Mouse (Mus musculus) neural tube, embryonic 15.5 days (tissue): ENCODE data around the gene Dusp22. TPM values are rescaled to one million over a fixed set of nuclear protein-coding genes. Genes with fewer than 3 reads are reported as not detected.

Experiments
- ATAC-seq: fragments of 200-750 bp; cut with Nextera tagmentation; 2 replicates; pipeline ENCODE4 v1.8.0; 2017; ENCODE audit warnings: mild to moderate bottlenecking, moderate TSS enrichment, moderate library complexity; ENCODE audit not compliant: low FRiP score
- H3K27ac ChIP-seq: fragments of 300-500 bp; sonication (generic); replicated peaks from 2 replicates; pipeline ENCODE4 v1.5.1; 2015; ENCODE audit warnings: mild to moderate bottlenecking, inconsistent platforms
- H3K27me3 ChIP-seq: fragments of 300-500 bp; sonication (generic); replicated peaks from 2 replicates; pipeline ENCODE4 v1.6.1; 2015; ENCODE audit warnings: inconsistent platforms
- H3K36me3 ChIP-seq: fragments of 300-500 bp; sonication (generic); 2 replicates; pipeline ENCODE4 v1.6.1; 2015; ENCODE audit warnings: inconsistent platforms
- H3K4me1 ChIP-seq: fragments of 300-500 bp; sonication (generic); 2 replicates; pipeline ENCODE4 v1.6.1; 2015; ENCODE audit warnings: inconsistent platforms
- H3K4me2 ChIP-seq: fragments of 300-500 bp; sonication (generic); 2 replicates; pipeline ENCODE4 v1.6.1; 2015; ENCODE audit warnings: inconsistent platforms, mild to moderate bottlenecking, moderate library complexity
- H3K4me3 ChIP-seq: fragments of 300-500 bp; sonication (generic); replicated peaks from 2 replicates; pipeline ENCODE4 v1.5.1; 2015; ENCODE audit warnings: mild to moderate bottlenecking, inconsistent platforms
- H3K9ac ChIP-seq: fragments of 300-500 bp; sonication (generic); replicated peaks from 2 replicates; pipeline ENCODE4 v1.6.1; 2015; ENCODE audit warnings: mild to moderate bottlenecking, inconsistent platforms
- H3K9me3 ChIP-seq: fragments of 300-500 bp; sonication (generic); replicated peaks from 2 replicates; pipeline ENCODE4 v1.6.1; 2016; ENCODE audit warnings: inconsistent platforms
- WGBS: fragments of 180-500 bp; shearing (Covaris S2); methylation state at CpG from one replicate; pipeline ENCODE4 v1.1.7; 2015; ENCODE audit warnings: mixed read lengths; 5-methylcytosine and 5-hydroxymethylcytosine counted together
- polyA plus RNA-seq: library from polyadenylated mRNA; unstranded; fragments of >200 nt; fragmentation: Nextera tagmentation; extraction: Ambion mirVana; gene quantifications from 2 replicates; pipeline ENCODE4 v1.2.1, GENCODE M21; 2015

Gene Dusp22
- polyA plus RNA-seq, 1 experiment from 2014 or later = 35.6 TPM

DNA sequence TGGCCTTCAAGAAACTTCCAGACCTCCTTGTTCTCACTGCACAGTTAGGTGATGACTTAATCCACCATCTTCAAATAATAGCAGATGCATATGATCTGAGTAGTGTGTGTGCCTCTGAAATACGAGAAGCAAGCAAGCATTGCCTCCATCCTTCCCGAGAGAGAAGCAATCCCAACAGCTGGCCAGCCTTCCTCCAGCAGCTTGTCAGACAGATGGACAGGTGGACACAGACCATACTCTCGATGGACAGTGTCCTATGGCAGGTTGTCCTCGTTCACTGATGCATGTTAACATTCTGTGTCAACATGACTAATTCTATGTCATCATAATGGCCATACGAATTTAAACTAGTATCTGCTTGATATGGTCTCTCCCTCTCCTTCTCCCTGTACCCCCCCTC is 63.5 kb downstream of the Dusp22 start:
- Histone ChIP-seq H3K36me3 (no peaks in the 10 kb centered on the region), H3K9ac (no peak overlapping the region), H3K4me2 (no peak overlapping the region), H3K4me3 (no peak overlapping the region), H3K9me3 (no peaks in the 10 kb centered on the region), H3K27me3 (no peaks in the 10 kb centered on the region), H3K4me1 (peaks cover 12% of the 10 kb centered on the region), H3K27ac (no peak overlapping the region)
- WGBS = 70% methylated on average over 5 of the region's 5 CpGs
- ATAC-seq = no peak

DNA sequence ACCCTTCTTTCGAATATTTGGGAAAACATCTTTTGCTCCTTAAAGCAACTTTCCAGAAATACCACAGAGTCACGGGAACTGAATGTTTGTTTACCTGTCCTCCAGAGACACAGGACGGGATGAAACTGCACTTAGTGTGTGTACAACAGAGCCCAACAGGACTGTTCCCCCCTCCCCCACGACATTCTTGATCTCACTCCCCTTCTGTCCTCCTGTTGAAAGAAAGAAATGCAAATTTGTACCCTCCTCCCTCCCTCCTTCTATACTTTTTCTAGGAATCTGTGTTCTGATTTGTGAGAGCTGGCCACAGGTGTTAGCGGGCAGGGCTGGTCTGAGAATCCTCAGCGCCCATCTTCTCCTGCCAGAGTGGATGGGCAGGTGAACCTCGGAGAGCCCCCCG is 64.1 kb downstream of the Dusp22 start:
- Histone ChIP-seq H3K9me3 (no peaks in the 10 kb centered on the region), H3K27me3 (no peaks in the 10 kb centered on the region), H3K4me1 (peaks cover 12% of the 10 kb centered on the region), H3K27ac (no peak overlapping the region), H3K4me2 (no peak overlapping the region), H3K36me3 (no peaks in the 10 kb centered on the region), H3K9ac (no peak overlapping the region), H3K4me3 (no peak overlapping the region)
- ATAC-seq = no peak
- 75% methylated on average over 8 of the region's 8 CpGs for WGBS

DNA sequence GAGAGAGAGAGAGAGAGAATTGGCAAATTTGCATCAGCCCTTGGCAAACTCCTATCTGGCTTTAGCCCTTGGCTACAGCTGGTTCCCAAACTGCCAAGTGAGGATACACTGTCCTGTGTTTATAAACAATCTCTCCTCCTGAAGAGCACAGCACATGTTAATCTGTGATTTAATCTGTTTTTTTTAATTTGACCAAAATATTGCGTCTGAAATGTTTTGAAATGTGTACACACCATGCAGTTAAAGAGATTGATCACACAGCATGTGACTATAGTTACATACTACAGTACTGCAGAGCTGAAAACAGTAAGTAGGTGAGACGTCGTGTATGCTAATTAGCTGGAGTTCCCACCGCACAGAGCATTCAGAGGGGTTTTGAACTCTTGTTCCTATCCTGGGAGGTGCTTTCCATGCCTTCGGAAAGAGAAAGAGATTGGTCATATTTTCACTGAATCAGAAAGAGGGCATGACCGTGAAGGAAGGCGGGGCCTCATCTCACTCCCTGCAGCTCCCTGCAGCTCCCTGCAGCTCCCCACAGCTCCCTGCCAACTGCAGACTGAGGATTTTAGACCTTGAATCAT is 65.0 kb downstream of the Dusp22 start:
- H3K36me3 ChIP-seq = no peaks in the 10 kb centered on the region
- peaks cover 12% of the 10 kb centered on the region for H3K4me1 ChIP-seq
- no peak overlapping the region for H3K9ac ChIP-seq
- no peak overlapping the region for H3K27ac ChIP-seq
- no peaks in the 10 kb centered on the region for H3K27me3 ChIP-seq
- ATAC-seq = peak; percentile 60
- H3K4me3 ChIP-seq = no peak overlapping the region
- 21% methylated on average over 7 of the region's 7 CpGs for WGBS
- peak overlapping the region; percentile 31 for H3K4me2 ChIP-seq
- no peaks in the 10 kb centered on the region for H3K9me3 ChIP-seq

DNA sequence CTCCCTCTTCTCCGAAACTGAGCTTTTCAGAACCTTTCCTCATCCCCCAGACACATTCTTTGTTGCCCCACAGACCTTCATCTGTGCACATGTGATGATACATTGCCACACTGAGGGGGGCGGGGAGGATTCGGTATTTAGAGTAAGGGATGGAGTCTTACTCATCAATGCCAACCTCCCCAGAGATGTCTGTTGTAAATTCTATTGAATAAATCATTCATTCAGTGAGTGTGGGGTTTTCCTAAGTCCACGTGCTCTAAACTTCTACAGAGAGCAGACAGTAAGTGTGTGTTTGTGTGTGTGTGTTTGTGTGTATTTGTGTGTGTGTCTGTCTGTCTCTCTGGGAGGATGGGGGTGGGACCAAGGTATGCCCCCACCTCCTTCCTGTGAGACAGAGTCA is 67.1 kb downstream of the Dusp22 start:
- H3K9me3 ChIP-seq = no peaks in the 10 kb centered on the region
- 85% methylated on average over 4 of the region's 4 CpGs for WGBS

DNA sequence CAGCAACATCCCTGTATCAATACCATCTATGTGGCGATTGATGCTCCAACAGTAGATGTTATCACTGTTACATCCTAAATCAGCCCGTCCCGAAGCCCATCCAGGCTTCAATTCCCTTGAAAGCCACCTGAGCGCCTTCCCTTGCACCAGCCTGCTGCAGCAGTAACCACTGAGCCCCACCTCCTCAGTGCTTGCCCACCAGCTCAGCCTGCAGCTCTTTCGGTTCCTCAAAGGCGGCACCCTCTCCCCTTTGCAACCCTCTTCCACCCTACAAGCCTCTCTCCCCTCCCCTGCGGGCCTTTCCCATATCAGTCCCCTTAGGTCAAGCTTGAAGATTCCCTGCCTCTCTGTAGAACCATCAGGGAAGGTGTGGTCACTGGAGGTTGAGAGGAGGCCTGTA is 68.4 kb downstream of the Dusp22 start:
- Histone ChIP-seq H3K4me3 (no peak overlapping the region), H3K36me3 (no peaks in the 10 kb centered on the region), H3K4me2 (no peak overlapping the region), H3K27ac (no peak overlapping the region), H3K4me1 (peaks cover 7% of the 10 kb centered on the region), H3K9ac (no peak overlapping the region), H3K27me3 (no peaks in the 10 kb centered on the region), H3K9me3 (no peaks in the 10 kb centered on the region)
- no peak for ATAC-seq
- 94% methylated on average over 7 of the region's 7 CpGs for WGBS

More for the DNA sequence above, 67.1 kb downstream of the Dusp22 start:
- Histone ChIP-seq H3K9ac (no peak overlapping the region), H3K27ac (no peak overlapping the region), H3K4me2 (no peak overlapping the region), H3K4me1 (peaks cover 12% of the 10 kb centered on the region), H3K36me3 (no peaks in the 10 kb centered on the region), H3K27me3 (no peaks in the 10 kb centered on the region), H3K4me3 (no peak overlapping the region)
- ATAC-seq = no peak

DNA sequence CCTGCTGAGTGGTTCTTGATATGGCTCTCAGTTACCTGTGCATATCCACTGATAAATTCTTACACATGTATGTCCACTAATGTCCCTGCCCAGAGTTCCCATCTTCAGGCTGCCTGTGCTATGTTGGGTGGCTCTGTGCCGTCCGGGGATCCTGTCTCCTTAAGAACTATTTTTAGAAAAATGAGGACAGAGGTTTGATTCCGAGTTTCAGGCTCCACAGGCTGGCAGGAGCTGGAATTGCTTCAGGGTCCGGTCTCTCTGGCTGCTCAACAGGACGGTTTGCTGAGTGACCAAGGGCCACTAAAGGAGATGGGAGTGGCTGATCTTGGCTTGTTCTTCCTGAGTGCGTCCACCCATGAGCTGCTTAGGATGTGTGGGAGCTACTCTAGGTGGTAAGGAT is 69.4 kb downstream of the Dusp22 start:
- Histone ChIP-seq H3K4me2 (no peak overlapping the region), H3K27ac (no peak overlapping the region), H3K36me3 (no peaks in the 10 kb centered on the region), H3K9me3 (no peaks in the 10 kb centered on the region), H3K27me3 (no peaks in the 10 kb centered on the region), H3K4me3 (no peak overlapping the region), H3K9ac (no peak overlapping the region), H3K4me1 (peaks cover 7% of the 10 kb centered on the region)
- ATAC-seq = no peak
- 77% methylated on average over 6 of the region's 6 CpGs for WGBS

DNA sequence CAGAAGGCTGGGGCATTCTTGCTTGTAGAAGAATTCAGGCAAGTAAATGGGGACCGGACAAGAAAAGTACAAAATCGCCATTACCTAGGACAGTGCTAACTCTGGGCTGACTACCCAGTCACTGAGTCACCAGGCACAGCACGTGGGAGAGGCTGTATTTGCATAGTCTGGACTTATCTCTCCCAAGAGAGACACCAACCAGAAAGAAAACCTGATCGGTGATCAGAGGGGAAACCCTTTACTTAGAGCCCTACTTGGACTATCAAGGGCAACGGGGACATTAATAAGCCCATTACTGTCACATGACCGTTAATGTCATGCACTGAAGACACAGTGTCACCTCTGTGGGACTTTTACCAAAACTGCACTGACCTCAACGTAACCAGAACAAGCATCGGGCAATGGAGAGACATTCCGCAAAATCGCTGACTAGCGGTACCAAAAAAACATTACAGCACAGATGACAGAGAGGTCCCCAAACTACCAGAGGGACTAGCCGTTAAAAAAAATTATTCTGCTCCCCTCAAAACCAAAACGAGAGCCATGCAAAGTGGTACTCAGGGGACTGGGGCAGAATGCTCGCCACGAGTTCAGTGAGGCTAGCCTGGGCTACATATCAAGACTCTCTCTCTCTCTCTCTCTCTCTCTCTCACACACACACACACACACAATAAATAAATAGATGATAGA is 70.5 kb downstream of the Dusp22 start:
- ATAC-seq = no peak
- WGBS = 83% methylated on average over 15 of the region's 15 CpGs
- H3K4me3 ChIP-seq = no peak overlapping the region

DNA sequence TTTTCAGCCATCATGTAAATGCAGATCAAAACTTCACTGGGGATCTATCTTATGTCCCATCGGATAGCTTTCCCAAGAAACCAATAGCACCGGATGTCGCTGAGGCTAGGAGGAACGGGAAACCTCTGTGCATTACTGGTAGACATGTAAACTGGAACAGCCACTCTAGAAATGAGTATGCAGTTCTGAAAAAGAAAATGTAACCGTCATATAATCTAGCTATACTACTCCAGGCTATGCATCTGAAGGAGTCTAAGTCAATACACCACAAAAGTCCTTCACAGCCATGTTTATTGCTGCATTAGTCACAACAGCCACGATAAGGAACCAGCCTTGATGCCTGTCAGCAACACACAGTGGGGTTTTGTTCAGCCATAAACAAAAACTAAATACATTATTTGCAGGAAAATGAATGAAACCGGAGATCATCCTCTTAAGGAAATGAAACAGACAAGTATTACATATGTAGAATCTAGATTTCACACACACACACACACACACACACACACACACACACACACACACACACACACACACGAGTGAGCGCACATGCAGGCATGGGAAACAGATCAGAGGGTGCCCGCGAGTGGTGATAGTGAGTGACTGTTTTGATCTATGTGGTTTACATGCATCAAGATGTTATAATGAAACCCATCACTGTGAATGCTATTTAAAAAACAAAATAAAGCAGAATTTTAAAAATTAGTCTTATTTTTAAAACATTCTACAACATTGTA is 73.1 kb downstream of the Dusp22 start:
- WGBS = 87% methylated on average over 11 of the region's 11 CpGs
- Histone ChIP-seq H3K27me3 (no peaks in the 10 kb centered on the region), H3K4me3 (no peak overlapping the region), H3K27ac (no peak overlapping the region), H3K4me2 (no peak overlapping the region), H3K4me1 (no peaks in the 10 kb centered on the region), H3K9ac (no peak overlapping the region), H3K9me3 (no peaks in the 10 kb centered on the region), H3K36me3 (no peaks in the 10 kb centered on the region)
- ATAC-seq = no peak

More for the DNA sequence above, 70.5 kb downstream of the Dusp22 start:
- H3K4me1 ChIP-seq = peaks cover 1% of the 10 kb centered on the region; the same call in 1 of the 2 replicates
- H3K9me3 ChIP-seq = no peaks in the 10 kb centered on the region
- no peaks in the 10 kb centered on the region for H3K27me3 ChIP-seq
- no peaks in the 10 kb centered on the region for H3K36me3 ChIP-seq
- no peak overlapping the region for H3K4me2 ChIP-seq
- H3K9ac ChIP-seq = no peak overlapping the region
- no peak overlapping the region for H3K27ac ChIP-seq

DNA sequence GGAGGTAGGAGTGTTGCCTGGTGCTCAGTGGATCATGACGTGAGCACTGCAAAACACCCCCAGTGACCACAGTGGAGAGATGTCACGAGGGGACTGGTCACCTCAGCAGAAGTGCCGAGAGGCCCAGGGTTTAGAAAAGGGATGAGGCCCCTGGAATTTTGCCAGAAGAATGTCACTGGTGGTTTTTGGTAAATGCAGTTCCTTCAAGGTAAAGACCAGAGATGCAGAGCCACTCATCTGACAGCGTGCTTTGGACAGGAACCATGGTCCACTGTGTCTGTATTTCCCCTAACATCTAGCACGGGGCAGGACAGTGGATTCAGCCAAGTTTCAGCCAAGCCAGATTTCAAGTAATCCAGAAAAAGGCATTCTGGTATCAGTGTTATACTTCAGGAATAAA is 76.9 kb downstream of the Dusp22 start:
- WGBS = 88% methylated on average over 5 of the region's 5 CpGs
- no peak overlapping the region for H3K9ac ChIP-seq
- H3K27me3 ChIP-seq = no peaks in the 10 kb centered on the region
- H3K4me2 ChIP-seq = no peak overlapping the region
- H3K27ac ChIP-seq = no peak overlapping the region
- no peaks in the 10 kb centered on the region for H3K9me3 ChIP-seq
- H3K36me3 ChIP-seq = no peaks in the 10 kb centered on the region
- ATAC-seq = no peak
- no peaks in the 10 kb centered on the region for H3K4me1 ChIP-seq
- no peak overlapping the region for H3K4me3 ChIP-seq

DNA sequence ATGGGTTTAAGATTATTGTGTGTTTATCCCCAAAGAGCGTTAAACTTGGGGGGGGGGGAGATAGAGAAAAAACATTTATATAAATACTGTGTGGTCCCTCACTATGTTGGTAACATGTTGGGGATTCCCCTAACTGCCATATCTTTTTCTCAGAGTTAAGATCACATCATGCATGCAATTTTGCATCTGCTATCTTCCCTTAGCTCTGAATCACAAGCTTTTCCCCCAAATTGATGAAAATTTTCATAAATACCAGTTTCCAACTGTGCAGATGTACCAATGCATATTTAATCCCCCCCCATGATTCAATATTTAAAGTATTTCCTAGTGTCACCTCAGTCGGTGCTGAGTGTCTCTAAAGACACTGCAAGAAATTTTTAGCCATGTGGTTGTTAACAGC is 77.5 kb downstream of the Dusp22 start:
- H3K4me2 ChIP-seq = no peak overlapping the region
- H3K27ac ChIP-seq = no peak overlapping the region
- 94% methylated on average over 2 of the region's 2 CpGs for WGBS
- H3K9me3 ChIP-seq = no peaks in the 10 kb centered on the region
- H3K9ac ChIP-seq = no peak overlapping the region
- H3K36me3 ChIP-seq = no peaks in the 10 kb centered on the region
- no peak for ATAC-seq
- no peak overlapping the region for H3K4me3 ChIP-seq
- H3K4me1 ChIP-seq = no peaks in the 10 kb centered on the region
- no peaks in the 10 kb centered on the region for H3K27me3 ChIP-seq

DNA sequence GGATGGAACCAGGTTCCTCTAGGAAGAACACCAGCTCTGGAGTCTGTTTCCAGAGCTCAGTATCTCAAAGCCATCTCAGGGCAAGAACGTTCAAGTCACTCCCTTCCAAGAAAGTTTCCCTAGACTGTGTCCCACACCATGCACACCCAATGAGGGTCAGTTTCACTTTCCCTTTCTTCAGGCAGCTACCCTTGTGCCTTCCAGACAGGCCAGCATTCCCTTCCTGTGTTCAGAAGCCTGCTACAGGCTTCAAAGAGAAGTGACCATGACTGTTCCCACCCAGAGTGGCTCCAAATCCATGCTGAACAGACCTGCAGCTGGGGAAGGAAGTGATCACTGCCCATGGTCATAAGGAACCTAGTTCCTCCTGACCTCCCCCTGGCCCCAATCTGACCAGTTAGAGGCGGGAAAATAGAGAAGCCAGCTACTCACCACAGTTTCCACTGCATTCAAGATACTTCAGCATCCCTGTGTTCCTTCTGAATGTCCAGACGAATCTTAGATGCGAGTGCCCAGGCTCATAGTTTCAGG is 78.6 kb downstream of the Dusp22 start:
- Histone ChIP-seq H3K27ac (no peak overlapping the region), H3K4me3 (no peak overlapping the region), H3K4me2 (no peak overlapping the region), H3K4me1 (no peaks in the 10 kb centered on the region), H3K9ac (no peak overlapping the region), H3K9me3 (no peaks in the 10 kb centered on the region), H3K36me3 (no peaks in the 10 kb centered on the region), H3K27me3 (no peaks in the 10 kb centered on the region)
- no peak for ATAC-seq
- WGBS = 91% methylated on average over 4 of the region's 4 CpGs

DNA sequence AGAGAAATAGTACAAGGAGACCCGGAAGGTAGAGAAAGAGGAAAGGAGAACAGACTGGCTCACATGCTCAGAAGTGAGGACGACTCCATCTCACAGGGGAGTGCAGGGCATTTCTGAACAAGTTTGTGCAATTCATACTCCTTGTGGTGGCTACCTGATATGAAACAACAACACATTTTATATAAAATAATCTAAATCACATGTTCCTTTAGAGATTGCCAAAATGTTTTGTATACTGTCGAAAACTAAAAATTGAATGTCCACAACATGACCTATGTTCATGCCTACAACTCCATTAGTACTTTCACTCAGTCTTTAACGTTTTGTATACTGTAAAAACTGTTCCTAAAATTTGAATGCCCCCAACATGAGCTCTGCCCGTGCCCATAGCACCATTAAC is 81.4 kb downstream of the Dusp22 start:
- H3K4me1 ChIP-seq = no peaks in the 10 kb centered on the region
- WGBS = 74% methylated on average over 5 of the region's 5 CpGs
- ATAC-seq = no peak

More for the DNA sequence above, 81.4 kb downstream of the Dusp22 start:
- no peaks in the 10 kb centered on the region for H3K36me3 ChIP-seq
- H3K27me3 ChIP-seq = no peaks in the 10 kb centered on the region
- H3K27ac ChIP-seq = no peak overlapping the region
- no peak overlapping the region for H3K9ac ChIP-seq
- H3K4me2 ChIP-seq = no peak overlapping the region
- no peaks in the 10 kb centered on the region for H3K9me3 ChIP-seq
- H3K4me3 ChIP-seq = no peak overlapping the region
